Mouse (Mus musculus): ENCODE results near the gene Tbc1d30. TPM values are rescaled to one million over a fixed set of nuclear protein-coding genes. Genes with fewer than 3 reads are reported as not detected.

Gene Tbc1d30
- polyA plus RNA-seq, 1 experiment from 2014 or later = 2.8 TPM

GRCm38 (mm10) chr10:121238551-121238950 is 112.5 kb downstream of the Tbc1d30 start:
- ATAC-seq (ENCODE audit: insufficient number of reproducible peaks, insufficient read depth, low FRiP score, low TSS enrichment) = no peak
- Histone ChIP-seq H3K4me1 (no peaks in the 10 kb centered on the region), H3K36me3 (no peaks in the 10 kb centered on the region), H3K27ac (no peak overlapping the region), H3K9me3 (no peaks in the 10 kb centered on the region), H3K4me2 (replicated peaks) (no peak overlapping the region), H3K27me3 (no peaks in the 10 kb centered on the region), H3K9ac (no peak overlapping the region), H3K4me3 (no peak overlapping the region)
- WGBS = 38% methylated on average over 16 of the region's 16 CpGs

GRCm38 (mm10) chr10:121237377-121237776 is 113.7 kb downstream of the Tbc1d30 start:
- no peaks in the 10 kb centered on the region for H3K36me3 ChIP-seq
- H3K27me3 ChIP-seq = no peaks in the 10 kb centered on the region
- no peak overlapping the region for H3K4me2 ChIP-seq (replicated peaks)
- no peak for ATAC-seq (ENCODE audit: insufficient number of reproducible peaks, insufficient read depth, low FRiP score, low TSS enrichment)
- no peaks in the 10 kb centered on the region for H3K4me1 ChIP-seq
- WGBS = 81% methylated on average over 5 of the region's 5 CpGs
- H3K9ac ChIP-seq = no peak overlapping the region
- no peaks in the 10 kb centered on the region for H3K9me3 ChIP-seq
- H3K4me3 ChIP-seq = no peak overlapping the region
- H3K27ac ChIP-seq = no peak overlapping the region

GRCm38 (mm10) chr10:121235167-121235824 is 115.8 kb downstream of the Tbc1d30 start:
- H3K4me1 ChIP-seq = no peaks in the 10 kb centered on the region
- no peaks in the 10 kb centered on the region for H3K27me3 ChIP-seq
- ATAC-seq (ENCODE audit: insufficient number of reproducible peaks, insufficient read depth, low FRiP score, low TSS enrichment) = no peak
- no peak overlapping the region for H3K4me3 ChIP-seq
- H3K9ac ChIP-seq = no peak overlapping the region
- H3K4me2 ChIP-seq (replicated peaks) = no peak overlapping the region
- no peak overlapping the region for H3K27ac ChIP-seq
- H3K9me3 ChIP-seq = 0 out of 2 replicates have a peak, but pooled peaks cover 6% of the 10 kb centered on the region
- WGBS = 69% methylated on average over 10 of the region's 10 CpGs
- no peaks in the 10 kb centered on the region for H3K36me3 ChIP-seq

- Histone ChIP-seq H3K9me3 (0 out of 2 replicates have a peak, but pooled peaks cover 6% of the 10 kb centered on the region), H3K4me2 (replicated peaks) (no peak overlapping the region), H3K9ac (no peak overlapping the region), H3K27me3 (no peaks in the 10 kb centered on the region), H3K36me3 (no peaks in the 10 kb centered on the region), H3K4me1 (no peaks in the 10 kb centered on the region), H3K4me3 (no peak overlapping the region), H3K27ac (no peak overlapping the region)
- 73% methylated on average over 3 of the region's 3 CpGs for WGBS
- ATAC-seq (ENCODE audit: insufficient number of reproducible peaks, insufficient read depth, low FRiP score, low TSS enrichment) = no peak
These were observed 116.6 kb downstream of the Tbc1d30 start for GRCm38 (mm10) chr10:121234476-121234875.

- Histone ChIP-seq H3K9me3 (0 out of 2 replicates have a peak, but pooled peaks cover 6% of the 10 kb centered on the region), H3K27me3 (no peaks in the 10 kb centered on the region), H3K36me3 (no peaks in the 10 kb centered on the region), H3K4me2 (replicated peaks) (no peak overlapping the region), H3K4me1 (no peaks in the 10 kb centered on the region), H3K27ac (no peak overlapping the region), H3K9ac (no peak overlapping the region), H3K4me3 (no peak overlapping the region)
- WGBS = 70% methylated on average over 14 of the region's 15 CpGs
- no peak for ATAC-seq (ENCODE audit: insufficient number of reproducible peaks, insufficient read depth, low FRiP score, low TSS enrichment)
These were observed 122.6 kb downstream of the Tbc1d30 start for GRCm38 (mm10) chr10:121228422-121228953.

GRCm38 (mm10) chr10:121227988-121228409 is 123.1 kb downstream of the Tbc1d30 start:
- H3K27me3 ChIP-seq = no peaks in the 10 kb centered on the region
- WGBS = 68% methylated on average over 16 of the region's 16 CpGs
- H3K4me3 ChIP-seq = no peak overlapping the region
- no peaks in the 10 kb centered on the region for H3K4me1 ChIP-seq
- H3K9ac ChIP-seq = no peak overlapping the region
- ATAC-seq (ENCODE audit: insufficient number of reproducible peaks, insufficient read depth, low FRiP score, low TSS enrichment) = no peak
- no peak overlapping the region for H3K27ac ChIP-seq
- no peak overlapping the region for H3K4me2 ChIP-seq (replicated peaks)
- H3K9me3 ChIP-seq = 0 out of 2 replicates have a peak, but pooled peaks cover 6% of the 10 kb centered on the region
- H3K36me3 ChIP-seq = no peaks in the 10 kb centered on the region

- ATAC-seq (ENCODE audit: insufficient number of reproducible peaks, insufficient read depth, low FRiP score, low TSS enrichment) = no peak
- WGBS = 82% methylated on average over 5 of the region's 5 CpGs
- no peak overlapping the region for H3K4me3 ChIP-seq
- no peaks in the 10 kb centered on the region for H3K27me3 ChIP-seq
- H3K4me2 ChIP-seq (replicated peaks) = no peak overlapping the region
- H3K9me3 ChIP-seq = 0 out of 2 replicates have a peak, but pooled peaks cover 6% of the 10 kb centered on the region
- no peak overlapping the region for H3K27ac ChIP-seq
- H3K9ac ChIP-seq = no peak overlapping the region
- H3K36me3 ChIP-seq = no peaks in the 10 kb centered on the region
- no peaks in the 10 kb centered on the region for H3K4me1 ChIP-seq
These were observed 123.7 kb downstream of the Tbc1d30 start for GRCm38 (mm10) chr10:121227403-121227802.

GRCm38 (mm10) chr10:121225636-121226035 is 125.4 kb downstream of the Tbc1d30 start:
- WGBS = 68% methylated on average over 6 of the region's 6 CpGs
- H3K27me3 ChIP-seq = no peaks in the 10 kb centered on the region
- H3K4me3 ChIP-seq = no peak overlapping the region
- H3K9ac ChIP-seq = no peak overlapping the region
- no peak overlapping the region for H3K4me2 ChIP-seq (replicated peaks)
- H3K36me3 ChIP-seq = no peaks in the 10 kb centered on the region
- 0 out of 2 replicates have a peak, but pooled peaks cover under 1% of the 10 kb centered on the region for H3K9me3 ChIP-seq
- H3K27ac ChIP-seq = no peak overlapping the region
- no peak for ATAC-seq (ENCODE audit: insufficient number of reproducible peaks, insufficient read depth, low FRiP score, low TSS enrichment)
- H3K4me1 ChIP-seq = no peaks in the 10 kb centered on the region

GRCm38 (mm10) chr10:121222881-121223280 is 128.2 kb downstream of the Tbc1d30 start:
- Histone ChIP-seq H3K9ac (no peak overlapping the region), H3K4me3 (no peak overlapping the region), H3K36me3 (no peaks in the 10 kb centered on the region), H3K9me3 (0 out of 2 replicates have a peak, but pooled peaks cover 4% of the 10 kb centered on the region), H3K27me3 (no peaks in the 10 kb centered on the region), H3K4me2 (replicated peaks) (no peak overlapping the region), H3K4me1 (no peaks in the 10 kb centered on the region), H3K27ac (no peak overlapping the region)
- ATAC-seq (ENCODE audit: insufficient number of reproducible peaks, insufficient read depth, low FRiP score, low TSS enrichment) = no peak
- WGBS = 84% methylated on average over 4 of the region's 4 CpGs

- 0 out of 2 replicates have a peak, but pooled peaks cover 4% of the 10 kb centered on the region for H3K9me3 ChIP-seq
- H3K27me3 ChIP-seq = no peaks in the 10 kb centered on the region
- H3K9ac ChIP-seq = no peak overlapping the region
- H3K4me1 ChIP-seq = no peaks in the 10 kb centered on the region
- 83% methylated on average over 7 of the region's 7 CpGs for WGBS
- no peak overlapping the region for H3K27ac ChIP-seq
- H3K4me3 ChIP-seq = no peak overlapping the region
- no peaks in the 10 kb centered on the region for H3K36me3 ChIP-seq
- no peak for ATAC-seq (ENCODE audit: insufficient number of reproducible peaks, insufficient read depth, low FRiP score, low TSS enrichment)
- H3K4me2 ChIP-seq (replicated peaks) = no peak overlapping the region
These were observed 132.5 kb downstream of the Tbc1d30 start for GRCm38 (mm10) chr10:121218616-121219015.

- Histone ChIP-seq H3K9ac (no peak overlapping the region), H3K4me1 (no peaks in the 10 kb centered on the region), H3K27me3 (no peaks in the 10 kb centered on the region), H3K27ac (no peak overlapping the region), H3K36me3 (no peaks in the 10 kb centered on the region), H3K4me2 (replicated peaks) (no peak overlapping the region), H3K9me3 (0 out of 2 replicates have a peak, but pooled peaks cover 4% of the 10 kb centered on the region), H3K4me3 (no peak overlapping the region)
- no peak for ATAC-seq (ENCODE audit: insufficient number of reproducible peaks, insufficient read depth, low FRiP score, low TSS enrichment)
- WGBS = 87% methylated on average over 3 of the region's 3 CpGs
These were observed 134.3 kb downstream of the Tbc1d30 start for GRCm38 (mm10) chr10:121216804-121217203.

Measured in embryonic facial prominence, embryonic 12.5 days (tissue).